Mouse (Mus musculus) c-Kit-positive CD71-negative TER-119-negative erythroid progenitor cells, embryonic 14.5 days (primary cell): ENCODE results near the gene Rims1.

Experiments used
- DNase-seq: peaks from one replicate; pipeline ENCODE4 v3.0.0-alpha.2; 2013; ENCODE audit warnings: low read depth

The Rims1 gene

GRCm38 (mm10) chr1:22579470-22579869 lies 226.3 kb downstream of the Rims1 start:
- DNase-seq, result no peak

- DNase-seq, result no peak
These were observed 233.1 kb downstream of the Rims1 start for GRCm38 (mm10) chr1:22572720-22573119.

- no peak for DNase-seq
These were observed 259.5 kb downstream of the Rims1 start for GRCm38 (mm10) chr1:22546273-22546672.

GRCm38 (mm10) chr1:22538129-22538528 lies 267.7 kb downstream of the Rims1 start:
- no peak for DNase-seq

- DNase-seq, result no peak
These were observed 269.0 kb downstream of the Rims1 start for GRCm38 (mm10) chr1:22536776-22537175.

- DNase-seq, result no peak
These were observed 270.7 kb downstream of the Rims1 start for GRCm38 (mm10) chr1:22535049-22535448.

GRCm38 (mm10) chr1:22533146-22534096 lies 272.4 kb downstream of the Rims1 start:
- DNase-seq, result no peak

GRCm38 (mm10) chr1:22515103-22515502 lies 290.7 kb downstream of the Rims1 start:
- no peak for DNase-seq

- DNase-seq, result no peak
These were observed 293.4 kb downstream of the Rims1 start for GRCm38 (mm10) chr1:22512421-22512820.

- no peak for DNase-seq
These were observed 294.2 kb downstream of the Rims1 start for GRCm38 (mm10) chr1:22511614-22512013.

GRCm38 (mm10) chr1:22508735-22509615 lies 296.8 kb downstream of the Rims1 start:
- no peak for DNase-seq

GRCm38 (mm10) chr1:22487270-22487864 lies 318.4 kb downstream of the Rims1 start:
- no peak for DNase-seq

GRCm38 (mm10) chr1:22476220-22476619 lies 329.6 kb downstream of the Rims1 start:
- no peak for DNase-seq

GRCm38 (mm10) chr1:22467033-22467432 lies 338.8 kb downstream of the Rims1 start:
- DNase-seq, result no peak

GRCm38 (mm10) chr1:22466597-22466996 lies 339.2 kb downstream of the Rims1 start:
- no peak for DNase-seq

GRCm38 (mm10) chr1:22424020-22424419 lies 381.8 kb downstream of the Rims1 start:
- DNase-seq, result no peak

GRCm38 (mm10) chr1:22422102-22422501 lies 383.7 kb downstream of the Rims1 start:
- DNase-seq, result no peak

GRCm38 (mm10) chr1:22410173-22410572 lies 395.6 kb downstream of the Rims1 start:
- DNase-seq, result no peak

GRCm38 (mm10) chr1:22386361-22386760 lies 419.4 kb downstream of the Rims1 start:
- DNase-seq, result no peak

GRCm38 (mm10) chr1:22377652-22378051 lies 428.1 kb downstream of the Rims1 start:
- DNase-seq, result no peak

GRCm38 (mm10) chr1:22377062-22377461 lies 428.7 kb downstream of the Rims1 start:
- no peak for DNase-seq

- DNase-seq, result no peak
These were observed 449.6 kb downstream of the Rims1 start for GRCm38 (mm10) chr1:22356209-22356608.
